Comparison of ENCODE assay signal across 21 mouse cellular contexts in genomic region chr8:120207364-120207763, GRCm38 (mm10). TPM values are rescaled to one million over a fixed set of nuclear protein-coding genes. Genes with fewer than 3 reads are reported as not detected.
DNase-seq lines count a peak whose midpoint lies in the region; ATAC-seq and TF ChIP-seq lines count a peak whose summit lies in the region.
"Had no signal": no experiment of that assay in that cellular context is flagged by ENCODE, and none has a peak within 500 bp of the region (broad histone marks: within the 10 kb centered on the region; RNA-seq: fewer than 3 reads in every experiment).

No protein-coding gene starts in this region.

- H3K9me3 ChIP-seq in lung, postnatal 0 days (ENCODE audit: low read length) = no peaks in the 10 kb centered on the region
- H3K9me3 ChIP-seq in limb, embryonic 10.5 days (replicated peaks) = no peaks in the 10 kb centered on the region; the same call in 1 of the 2 replicates
- H3K9me3 ChIP-seq: embryonic facial prominence, embryonic 12.5 days; hindbrain, embryonic 12.5 days; midbrain, embryonic 12.5 days; neural tube, embryonic 12.5 days had no signal

- no peaks in the 10 kb centered on the region for H3K27me3 ChIP-seq in lung, postnatal 0 days (replicated peaks; ENCODE audit: insufficient read depth, low read length)
- H3K27me3 ChIP-seq in limb, embryonic 10.5 days (ENCODE audit: low read depth, poor library complexity, severe bottlenecking) = peaks cover 14% of the 10 kb centered on the region; the same call in 1 of the 2 replicates
- H3K27me3 ChIP-seq: embryonic facial prominence, embryonic 12.5 days; midbrain, embryonic 12.5 days; neural tube, embryonic 12.5 days had no signal

- no peak overlapping the region for H3K4me2 ChIP-seq in lung, postnatal 0 days (replicated peaks; ENCODE audit: low read depth, low read length)
- H3K4me2 ChIP-seq: embryonic facial prominence, embryonic 12.5 days; hindbrain, embryonic 12.5 days; midbrain, embryonic 12.5 days; neural tube, embryonic 12.5 days had no signal

- peaks cover 11% of the 10 kb centered on the region for H3K4me1 ChIP-seq in lung, postnatal 0 days (ENCODE audit: insufficient read depth, low read depth, low read length)
- peaks cover 44% of the 10 kb centered on the region for H3K4me1 ChIP-seq in limb, embryonic 10.5 days

- no peak for ATAC-seq in lung, postnatal 0 days
- ATAC-seq: forebrain, embryonic 14.5 days; intestine, embryonic 16.5 days had no signal

- TF ChIP-seq EP300 in lung, postnatal 0 days (IDR thresholded peaks at IDR 0.05) = no peak

- intact Hi-C loops in gastrocnemius, adult 2 months (cut with DNase I) = no loop called here
- intact Hi-C loops in gastrocnemius, postnatal 14 days (cut with DNase I; ENCODE audit: low total_unique reads) = no loop called here

- H3K27ac ChIP-seq in gastrocnemius, adult 2 months = no peak overlapping the region
- H3K27ac ChIP-seq in layer of hippocampus, adult 2 months = no peak overlapping the region
- H3K27ac ChIP-seq in lung, postnatal 0 days (ENCODE audit: low read length) = no peak overlapping the region
- H3K27ac ChIP-seq in limb, embryonic 10.5 days = no peak overlapping the region
- H3K27ac ChIP-seq: hindbrain, embryonic 12.5 days; midbrain, embryonic 12.5 days; neural tube, embryonic 12.5 days had no signal

- TF ChIP-seq CTCF in gastrocnemius, adult 2 months (IDR thresholded peaks at IDR 0.05) = peak; percentile 51
- TF ChIP-seq CTCF in layer of hippocampus, adult 2 months (conservative IDR thresholded peaks at IDR 0.05) = peak; percentile 61
- peak; percentile 40 for TF ChIP-seq CTCF in lung, postnatal 0 days (IDR thresholded peaks at IDR 0.05)

- no peak overlapping the region for H3K4me3 ChIP-seq in gastrocnemius, adult 2 months
- no peak overlapping the region for H3K4me3 ChIP-seq in layer of hippocampus, adult 2 months
- no peak overlapping the region for H3K4me3 ChIP-seq in lung, postnatal 0 days (ENCODE audit: low read depth, low read length)
- no peak overlapping the region for H3K4me3 ChIP-seq in limb, embryonic 10.5 days
- H3K4me3 ChIP-seq: embryonic facial prominence, embryonic 12.5 days; erythroblast, embryonic 14.5 days; hindbrain, embryonic 12.5 days; midbrain, embryonic 12.5 days; neural tube, embryonic 12.5 days had no signal

- DNase-seq in gastrocnemius, adult 2 months = no peak
- no peak for DNase-seq in gastrocnemius, postnatal 14 days
- DNase-seq in layer of hippocampus, adult 2 months (ENCODE audit: low spot score in 2 of 2) = no peak
- DNase-seq in layer of hippocampus, postnatal 14 days (ENCODE audit: low spot score in 2 of 2) = no peak
- DNase-seq in lung, postnatal 0 days (ENCODE audit: low spot score) = peak; percentile 17
- no peak for DNase-seq in lung, postnatal 14 days
- no peak for DNase-seq in cerebellum, postnatal 10 days
- DNase-seq in limb, embryonic 10.5 days (ENCODE audit: low spot score) = no peak
- DNase-seq: cerebellum, adult 2 months; gastrocnemius, postnatal 36 days; kidney, postnatal 10 days; right cerebral cortex, postnatal 4 days had no signal

- no peak overlapping the region for H3K9ac ChIP-seq in lung, postnatal 0 days (replicated peaks; ENCODE audit: low read depth)
- H3K9ac ChIP-seq: embryonic facial prominence, embryonic 12.5 days; midbrain, embryonic 12.5 days; neural tube, embryonic 12.5 days had no signal

- WGBS in lung, postnatal 0 days = 86% methylated on average over 8 of the region's 8 CpGs
- WGBS in limb, embryonic 10.5 days = 90% methylated on average over 8 of the region's 8 CpGs

- no peaks in the 10 kb centered on the region for H3K36me3 ChIP-seq in lung, postnatal 0 days (ENCODE audit: insufficient read depth, low read length)
- no peaks in the 10 kb centered on the region for H3K36me3 ChIP-seq in limb, embryonic 10.5 days
- H3K36me3 ChIP-seq: embryonic facial prominence, embryonic 12.5 days; hindbrain, embryonic 12.5 days; midbrain, embryonic 12.5 days; neural tube, embryonic 12.5 days had no signal

RNA-seq across cellular contexts. Expression of gene Gse1, which starts 20.9 kb away (rescaled TPM):
- 10 to 100 TPM; 26.5 to 37.3 TPM for total RNA-seq in gastrocnemius, adult 2 months (2021)
- total RNA-seq in gastrocnemius, postnatal 14 days (2021) = 10 to 100 TPM; 22.7 to 28.7 TPM
- 100 to 1,000 TPM; 146 to 158 TPM for total RNA-seq in layer of hippocampus, adult 2 months (2021)
- 100 to 1,000 TPM in 1 of 2 experiments, 10 to 100 TPM in 1; 94.0 to 107 TPM for total RNA-seq in layer of hippocampus, postnatal 14 days (2021)
- polyA plus RNA-seq in lung, postnatal 0 days (2015; fragmentation: Nextera tagmentation; extraction: Ambion mirVana) = 9.5 and 9.9 TPM in 2 replicates
- polyA plus RNA-seq in limb, embryonic 10.5 days (2016; fragmentation: Nextera tagmentation; extraction: Ambion mirVana) = 6.7 and 8.1 TPM in 2 replicates

RNA-seq across cellular contexts. Expression of gene Fam92b, which starts 30.1 kb away (rescaled TPM):
- total RNA-seq in gastrocnemius, adult 2 months (2021) = not detected
- total RNA-seq in gastrocnemius, postnatal 14 days (2021) = not detected
- under 1 TPM; 0.31 to 0.91 TPM for total RNA-seq in layer of hippocampus, adult 2 months (2021)
- total RNA-seq in layer of hippocampus, postnatal 14 days (2021) = under 1 TPM in 1 of 2 experiments, not detected in 1; 0.33 TPM
- 3.9 and 6.5 TPM in 2 replicates for polyA plus RNA-seq in lung, postnatal 0 days (2015; fragmentation: Nextera tagmentation; extraction: Ambion mirVana)
- 0.16 TPM in 1 of 2 replicates, not detected in the other for polyA plus RNA-seq in limb, embryonic 10.5 days (2016; fragmentation: Nextera tagmentation; extraction: Ambion mirVana)
- total RNA-seq: common myeloid progenitor, adult 5-6 weeks; gastrocnemius, postnatal 36 days had no signal
- polyA plus RNA-seq: erythroblast, embryonic 14.5 days; liver, embryonic 16.5 days had no signal
